Mouse (Mus musculus) limb, embryonic 11.5 days (tissue): ENCODE data around the gene Tsc2. TPM values are rescaled to one million over a fixed set of nuclear protein-coding genes. Genes with fewer than 3 reads are reported as not detected.

Experiments
- ATAC-seq: fragments of 200-750 bp; cut with Nextera tagmentation; 2 replicates; pipeline ENCODE4 v1.8.0; 2017; ENCODE audit warnings: low read depth; ENCODE audit not compliant: insufficient number of reproducible peaks, low FRiP score, low TSS enrichment
- DNase-seq: peaks from one replicate; pipeline ENCODE4 v3.0.0-alpha.2; 2015; ENCODE audit warnings: low spot score
- H3K27ac ChIP-seq: fragments of 300-500 bp; sonication (generic); replicated peaks from 2 replicates; pipeline ENCODE4 v1.5.1; 2014; ENCODE audit warnings: low read depth, mild to moderate bottlenecking, low read length
- H3K27me3 ChIP-seq: fragments of 300-500 bp; sonication (generic); 2 replicates; pipeline ENCODE4 v1.6.1; 2014; ENCODE audit warnings: mild to moderate bottlenecking, low read length, mixed read lengths; ENCODE audit not compliant: control insufficient read depth, insufficient read depth
- H3K36me3 ChIP-seq: fragments of 300-500 bp; sonication (generic); 2 replicates; pipeline ENCODE4 v1.6.1; 2014; ENCODE audit warnings: mild to moderate bottlenecking, low read length, moderate library complexity, mixed read lengths; ENCODE audit not compliant: control insufficient read depth, insufficient read depth
- H3K4me1 ChIP-seq: fragments of 300-500 bp; sonication (generic); 2 replicates; pipeline ENCODE4 v1.6.1; 2014; ENCODE audit warnings: low read length, mixed read lengths; ENCODE audit not compliant: control insufficient read depth, insufficient read depth
- H3K4me2 ChIP-seq: fragments of 300-500 bp; sonication (generic); 2 replicates; pipeline ENCODE4 v1.6.1; 2014; ENCODE audit warnings: low read depth, mild to moderate bottlenecking, moderate library complexity; ENCODE audit not compliant: severe bottlenecking
- H3K4me3 ChIP-seq: fragments of 300-500 bp; sonication (generic); 2 replicates; pipeline ENCODE4 v1.5.1; 2014; ENCODE audit warnings: low read depth, low read length
- H3K9ac ChIP-seq: fragments of 300-500 bp; sonication (generic); 2 replicates; pipeline ENCODE4 v1.6.1; 2014; ENCODE audit warnings: mild to moderate bottlenecking, low read length
- H3K9me3 ChIP-seq: fragments of 300-500 bp; sonication (generic); 2 replicates; pipeline ENCODE4 v1.6.1; 2016; ENCODE audit warnings: low read length; ENCODE audit not compliant: control insufficient read depth
- WGBS: fragments of 180-500 bp; shearing (Covaris S2); extraction: QIAGEN DNeasy Blood & Tissue Kit; methylation state at CpG from one replicate; pipeline ENCODE4 v1.1.7; 2014; 5-methylcytosine and 5-hydroxymethylcytosine counted together
- polyA plus RNA-seq: library from polyadenylated mRNA; unstranded; fragments of >200 nt; fragmentation: Nextera tagmentation; extraction: Ambion mirVana; gene quantifications from 2 replicates; pipeline ENCODE4 v1.2.1, GENCODE M21; 2014

Tsc2 gene
- polyA plus RNA-seq, 1 experiment from 2014 or later: 62.7 TPM

DNA sequence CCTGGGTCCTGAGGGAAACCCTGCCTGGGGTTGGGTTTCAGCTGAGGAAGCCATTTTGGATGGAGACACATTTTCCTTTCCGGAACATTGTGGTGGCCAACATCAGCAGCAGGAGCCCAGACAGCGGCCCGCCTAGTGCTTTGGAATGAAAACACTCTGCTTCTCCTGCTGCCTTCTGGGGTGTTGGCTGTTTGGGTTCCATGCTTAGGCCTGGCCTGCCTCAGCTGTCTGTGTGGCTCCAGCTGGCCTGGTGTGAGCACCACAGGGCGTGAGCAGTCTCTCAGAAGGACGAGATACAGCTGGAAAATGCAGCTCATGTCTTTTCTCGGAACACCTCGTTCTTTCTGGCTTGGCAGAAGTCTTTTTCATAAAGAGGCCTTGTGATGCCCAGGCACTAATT is 75.3 kb downstream of the Tsc2 start:
- Histone ChIP-seq H3K4me2 (no peak overlapping the region), H3K27me3 (no peaks in the 10 kb centered on the region), H3K4me1 (peaks cover 17% of the 10 kb centered on the region), H3K9me3 (no peaks in the 10 kb centered on the region), H3K9ac (no peak overlapping the region), H3K4me3 (no peak overlapping the region), H3K27ac (no peak overlapping the region), H3K36me3 (no peaks in the 10 kb centered on the region; the same call in 1 of the 2 replicates)
- ATAC-seq: no peak
- DNase-seq: no peak
- WGBS: 89% methylated on average over 7 of the region's 7 CpGs

DNA sequence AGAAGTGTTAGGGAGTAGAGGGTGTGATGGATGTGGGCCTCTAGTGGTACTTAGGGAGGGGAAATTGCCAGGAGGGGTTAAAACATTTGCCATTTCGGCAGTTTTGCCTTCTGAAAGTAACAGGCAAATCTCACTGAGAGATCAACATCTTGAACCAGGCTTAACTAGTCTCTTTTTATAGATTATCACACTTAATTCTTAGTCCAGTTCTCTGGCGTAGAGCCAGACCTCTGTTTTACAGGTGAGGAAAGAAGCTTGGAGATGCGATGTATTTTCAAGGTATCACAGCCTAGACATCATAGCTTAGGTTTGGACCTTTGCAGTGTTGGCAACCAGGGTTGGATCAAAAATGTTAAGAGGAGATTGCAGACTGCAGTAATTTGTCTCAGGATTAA is 81.4 kb downstream of the Tsc2 start:
- no peak for ATAC-seq

DNA sequence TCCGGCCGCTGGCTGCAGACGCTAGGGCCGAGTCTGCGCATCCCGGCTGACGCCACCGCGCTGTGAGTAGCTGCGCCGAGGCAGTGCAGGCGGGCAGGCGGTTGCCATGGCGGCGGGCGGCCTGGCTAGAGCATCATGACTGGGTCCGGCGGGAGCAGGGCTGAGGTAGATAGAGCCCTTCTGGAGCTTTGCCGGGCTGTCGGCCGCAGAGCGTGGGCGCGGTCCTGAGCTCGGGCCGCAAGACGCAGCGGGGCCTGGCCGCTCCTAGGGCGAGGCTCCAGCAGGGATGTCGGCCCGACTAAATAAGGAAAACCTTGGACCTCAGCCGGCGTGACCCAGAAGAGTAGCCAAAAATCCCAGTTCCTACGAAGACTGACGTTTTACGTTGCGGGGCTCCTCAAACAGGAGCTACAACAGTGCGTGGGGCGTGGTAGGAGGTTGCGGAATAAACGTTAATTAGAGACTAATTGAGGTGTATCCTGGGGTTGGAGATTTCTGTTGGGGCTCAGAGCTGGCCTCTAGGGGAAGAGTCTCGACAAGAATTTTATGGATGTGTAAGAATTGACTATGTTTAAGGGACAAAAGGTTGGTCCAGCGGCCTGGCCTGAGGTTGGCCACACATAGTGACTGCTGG is 81.9 kb downstream of the Tsc2 start:
- under 1% methylated on average over 44 of the region's 44 CpGs for WGBS
- peak; percentile 82 for DNase-seq
- ATAC-seq: peak; percentile 68
- H3K4me1 ChIP-seq: peaks cover 18% of the 10 kb centered on the region; the same call in 1 of the 2 replicates
- no peaks in the 10 kb centered on the region for H3K36me3 ChIP-seq
- peak overlapping the region; percentile 85 for H3K4me3 ChIP-seq
- peak overlapping the region; percentile 93 for H3K9ac ChIP-seq
- peak overlapping the region; percentile 96 for H3K27ac ChIP-seq
- no peaks in the 10 kb centered on the region for H3K27me3 ChIP-seq
- no peaks in the 10 kb centered on the region for H3K9me3 ChIP-seq
- H3K4me2 ChIP-seq: peak overlapping the region; percentile 52

More for the DNA sequence above, 81.4 kb downstream of the Tsc2 start:
- DNase-seq: no peak
- WGBS: 51% methylated on average over 3 of the region's 3 CpGs
- Histone ChIP-seq H3K9ac (peak overlapping the region; percentile 93; the same call in 1 of the 2 replicates), H3K36me3 (no peaks in the 10 kb centered on the region), H3K27ac (no peak overlapping the region), H3K9me3 (no peaks in the 10 kb centered on the region), H3K27me3 (no peaks in the 10 kb centered on the region), H3K4me3 (peak overlapping the region; percentile 85), H3K4me2 (peak overlapping the region; percentile 52), H3K4me1 (peaks cover 18% of the 10 kb centered on the region; the same call in 1 of the 2 replicates)

- Histone ChIP-seq H3K4me2 (peak within 1 kb of the TSS; percentile 66), H3K27me3 (no peaks in the 10 kb centered on the region), H3K9ac (peak within 1 kb of the TSS; percentile 93), H3K4me3 (peak within 1 kb of the TSS; percentile 85), H3K36me3 (no peaks in the 10 kb centered on the region), H3K27ac (peak within 1 kb of the TSS; percentile 96), H3K4me1 (peaks cover 18% of the 10 kb centered on the region; the same call in 1 of the 2 replicates), H3K9me3 (no peaks in the 10 kb centered on the region)
- ATAC-seq (peak; percentile 92), DNase-seq (peak; percentile 100)
- WGBS: under 1% methylated on average over 62 of the region's 72 CpGs
These were observed 82.6 kb downstream of the Tsc2 start, which contains the start of gene Pkd1 for GRCm38 (mm10) chr17:24549618-24550415. Pkd1 (plus strand) TSS chr17:24549834.

- H3K9ac ChIP-seq: peak overlapping the region; percentile 45; the same call in 1 of the 2 replicates
- no peaks in the 10 kb centered on the region for H3K27me3 ChIP-seq
- H3K4me3 ChIP-seq: peak overlapping the region; percentile 85
- peak overlapping the region; percentile 66 for H3K4me2 ChIP-seq
- no peaks in the 10 kb centered on the region for H3K36me3 ChIP-seq
- H3K9me3 ChIP-seq: no peaks in the 10 kb centered on the region
- H3K27ac ChIP-seq: no peak overlapping the region
- WGBS: 4% methylated on average over 23 of the region's 23 CpGs
- peaks cover 18% of the 10 kb centered on the region; the same call in 1 of the 2 replicates for H3K4me1 ChIP-seq
- DNase-seq (peak; percentile 56), ATAC-seq (peak; percentile 1; the same call in 1 of the 2 replicates)
These were observed 83.4 kb downstream of the Tsc2 start for GRCm38 (mm10) chr17:24548921-24549617.

GRCm38 (mm10) chr17:24548435-24548834 is 84.0 kb downstream of the Tsc2 start:
- Histone ChIP-seq H3K27me3 (no peaks in the 10 kb centered on the region), H3K4me2 (peak overlapping the region; percentile 66)
- WGBS: 38% methylated on average over 9 of the region's 9 CpGs

GRCm38 (mm10) chr17:24546234-24546633 is 86.2 kb downstream of the Tsc2 start:
- no peak for ATAC-seq
- no peak for DNase-seq
- peaks cover 8% of the 10 kb centered on the region; the same call in 1 of the 2 replicates for H3K4me1 ChIP-seq
- WGBS: 80% methylated on average over 3 of the region's 3 CpGs
- H3K9me3 ChIP-seq: no peaks in the 10 kb centered on the region
- no peak overlapping the region for H3K4me3 ChIP-seq
- H3K4me2 ChIP-seq: no peak overlapping the region
- H3K27ac ChIP-seq: no peak overlapping the region
- H3K27me3 ChIP-seq: no peaks in the 10 kb centered on the region
- H3K36me3 ChIP-seq: no peaks in the 10 kb centered on the region
- no peak overlapping the region for H3K9ac ChIP-seq

More at GRCm38 (mm10) chr17:24548435-24548834, 84.0 kb downstream of the Tsc2 start:
- ATAC-seq: no peak
- H3K9me3 ChIP-seq: no peaks in the 10 kb centered on the region
- DNase-seq: no peak
- no peaks in the 10 kb centered on the region for H3K36me3 ChIP-seq
- no peak overlapping the region for H3K27ac ChIP-seq
- H3K4me1 ChIP-seq: peaks cover 18% of the 10 kb centered on the region; the same call in 1 of the 2 replicates
- H3K4me3 ChIP-seq: peak overlapping the region; percentile 85
- H3K9ac ChIP-seq: no peak overlapping the region
